Mouse (Mus musculus) neural tube, embryonic 11.5 days (tissue): Measurements from ENCODE around the gene Arfgap1. TPM values are rescaled to one million over a fixed set of nuclear protein-coding genes. Genes with fewer than 3 reads are reported as not detected.

ENCODE experiments used
- ATAC-seq: fragments of 200-750 bp; cut with Nextera tagmentation; 2 replicates; pipeline ENCODE4 v1.8.0; 2017; ENCODE audit warnings: moderate number of reproducible peaks, mild to moderate bottlenecking, moderate TSS enrichment, moderate library complexity; ENCODE audit not compliant: insufficient read depth, low FRiP score, low TSS enrichment
- DNase-seq: peaks from one replicate; pipeline ENCODE4 v3.0.0-alpha.2; 2015; ENCODE audit warnings: low spot score
- H3K27ac ChIP-seq: fragments of 300-500 bp; sonication (generic); 2 replicates; pipeline ENCODE4 v1.5.1; 2014; ENCODE audit warnings: low read depth, mild to moderate bottlenecking, low read length
- H3K27me3 ChIP-seq: fragments of 300-500 bp; sonication (generic); 2 replicates; pipeline ENCODE4 v1.6.1; 2014; ENCODE audit warnings: mild to moderate bottlenecking, low read length, mixed read lengths; ENCODE audit not compliant: control insufficient read depth, insufficient read depth
- H3K36me3 ChIP-seq: fragments of 300-500 bp; sonication (generic); 2 replicates; pipeline ENCODE4 v1.6.1; 2014; ENCODE audit warnings: mild to moderate bottlenecking, low read length, moderate library complexity, mixed read lengths; ENCODE audit not compliant: control insufficient read depth, insufficient read depth
- H3K4me1 ChIP-seq: fragments of 300-500 bp; sonication (generic); 2 replicates; pipeline ENCODE4 v1.6.1; 2014; ENCODE audit warnings: low read length, mixed read lengths; ENCODE audit not compliant: control insufficient read depth, insufficient read depth
- H3K4me2 ChIP-seq: fragments of 300-500 bp; sonication (generic); 2 replicates; pipeline ENCODE4 v1.6.1; 2014; ENCODE audit warnings: low read depth, mild to moderate bottlenecking, moderate library complexity
- H3K4me3 ChIP-seq: fragments of 300-500 bp; sonication (generic); 2 replicates; pipeline ENCODE4 v1.5.1; 2014; ENCODE audit warnings: low read depth, low read length
- H3K9ac ChIP-seq: fragments of 300-500 bp; sonication (generic); 2 replicates; pipeline ENCODE4 v1.6.1; 2014; ENCODE audit warnings: mild to moderate bottlenecking, low read length
- H3K9me3 ChIP-seq: fragments of 300-500 bp; sonication (generic); 2 replicates; pipeline ENCODE4 v1.6.1; 2016; ENCODE audit warnings: low read length; ENCODE audit not compliant: control insufficient read depth
- WGBS: fragments of 180-500 bp; shearing (Covaris S2); extraction: QIAGEN DNeasy Blood & Tissue Kit; methylation state at CpG from one replicate; pipeline ENCODE4 v1.1.7; 2014; 5-methylcytosine and 5-hydroxymethylcytosine counted together
- polyA plus RNA-seq: library from polyadenylated mRNA; unstranded; fragments of >200 nt; fragmentation: Nextera tagmentation; extraction: Ambion mirVana; gene quantifications from 2 replicates; pipeline ENCODE4 v1.2.1, GENCODE M21; 2014

The Arfgap1 gene
- polyA plus RNA-seq, 1 experiment from 2014 or later, result 61.4 TPM

DNA sequence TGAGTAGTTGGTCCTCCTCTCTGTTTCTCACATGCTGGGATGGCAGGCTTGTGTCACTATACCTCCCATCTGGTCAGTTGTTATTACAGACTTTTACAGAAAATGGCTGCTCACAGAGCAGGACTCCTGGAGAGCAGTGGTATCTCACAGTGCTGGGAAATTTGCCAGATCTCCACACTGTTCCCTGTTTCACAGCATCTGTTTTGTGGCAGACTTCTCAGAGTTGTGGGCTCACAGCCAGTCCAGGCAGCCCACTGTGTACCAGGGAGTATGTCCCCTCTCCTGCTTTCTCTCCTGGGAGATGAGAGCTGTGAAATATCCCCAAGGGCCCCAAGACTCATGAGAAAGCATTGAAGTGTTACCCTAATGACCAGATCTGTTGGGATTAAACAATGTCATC is 25.2 kb upstream of the Arfgap1 start:
- ATAC-seq (no peak), DNase-seq (no peak)
- H3K36me3 ChIP-seq, result no peaks in the 10 kb centered on the region; the same call in 1 of the 2 replicates
- no peak overlapping the region for H3K27ac ChIP-seq
- no peaks in the 10 kb centered on the region for H3K4me1 ChIP-seq
- H3K9me3 ChIP-seq, result no peaks in the 10 kb centered on the region
- H3K4me3 ChIP-seq, result no peak overlapping the region
- no peak overlapping the region for H3K4me2 ChIP-seq
- no peak overlapping the region for H3K9ac ChIP-seq
- no peaks in the 10 kb centered on the region for H3K27me3 ChIP-seq

DNA sequence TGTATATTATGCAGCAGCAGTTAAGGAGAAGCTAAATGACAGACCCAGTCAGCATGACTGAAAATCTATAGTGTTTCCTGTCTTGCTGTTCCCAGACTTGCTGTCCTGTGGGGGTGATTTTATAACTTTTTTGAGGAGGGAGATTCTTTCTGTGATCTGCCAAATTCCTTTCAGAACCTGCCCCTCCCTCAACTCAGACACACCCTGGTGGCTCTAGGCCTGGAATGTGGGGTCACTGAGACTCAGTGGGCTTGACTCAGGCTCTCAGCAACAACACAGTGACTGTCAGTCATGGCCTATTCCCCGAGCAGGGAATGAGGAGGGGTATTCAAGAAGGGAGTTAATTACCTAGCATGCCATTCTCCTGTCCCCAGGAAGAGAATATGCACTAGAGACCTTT is 17.1 kb upstream of the Arfgap1 start:
- no peak overlapping the region for H3K4me2 ChIP-seq
- ATAC-seq, result no peak
- no peaks in the 10 kb centered on the region for H3K9me3 ChIP-seq
- peaks cover 21% of the 10 kb centered on the region for H3K4me1 ChIP-seq
- H3K9ac ChIP-seq, result no peak overlapping the region
- no peak overlapping the region for H3K4me3 ChIP-seq
- WGBS, result 11% methylated on average over 1 of the region's 1 CpGs
- H3K27ac ChIP-seq, result no peak overlapping the region
- no peak for DNase-seq
- H3K27me3 ChIP-seq, result no peaks in the 10 kb centered on the region
- no peaks in the 10 kb centered on the region for H3K36me3 ChIP-seq

DNA sequence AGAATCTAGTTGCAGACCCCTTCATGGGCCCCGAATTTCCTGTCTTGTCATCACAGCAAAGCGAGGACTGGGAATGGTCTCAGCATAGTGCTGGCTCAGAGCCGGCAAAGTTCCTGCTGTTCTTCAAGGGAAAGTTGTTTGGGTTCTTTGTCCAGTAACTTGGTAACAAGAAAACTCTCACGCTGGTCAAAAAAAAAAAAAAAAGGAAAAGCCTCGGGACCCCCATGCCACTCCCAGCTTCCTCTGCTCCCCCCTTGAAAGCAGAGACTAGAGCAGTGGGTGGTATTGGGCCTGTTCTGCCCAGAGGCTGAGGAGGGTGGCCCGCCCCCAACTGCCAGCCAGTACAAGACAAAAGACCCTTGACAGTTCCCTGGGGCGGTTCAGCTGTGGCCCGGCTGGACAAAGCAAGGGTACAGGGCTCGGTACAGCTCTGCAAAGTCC is 14.3 kb upstream of the Arfgap1 start:
- Histone ChIP-seq H3K4me3 (peak overlapping the region; percentile 59), H3K4me2 (peak overlapping the region; percentile 87), H3K9me3 (no peaks in the 10 kb centered on the region), H3K27ac (peak overlapping the region; percentile 92), H3K36me3 (no peaks in the 10 kb centered on the region), H3K27me3 (no peaks in the 10 kb centered on the region), H3K9ac (peak overlapping the region; percentile 75), H3K4me1 (peaks cover 21% of the 10 kb centered on the region)
- 7% methylated on average over 9 of the region's 9 CpGs for WGBS
- DNase-seq (peak; percentile 70), ATAC-seq (peak; percentile 54; the same call in 1 of the 2 replicates)

DNA sequence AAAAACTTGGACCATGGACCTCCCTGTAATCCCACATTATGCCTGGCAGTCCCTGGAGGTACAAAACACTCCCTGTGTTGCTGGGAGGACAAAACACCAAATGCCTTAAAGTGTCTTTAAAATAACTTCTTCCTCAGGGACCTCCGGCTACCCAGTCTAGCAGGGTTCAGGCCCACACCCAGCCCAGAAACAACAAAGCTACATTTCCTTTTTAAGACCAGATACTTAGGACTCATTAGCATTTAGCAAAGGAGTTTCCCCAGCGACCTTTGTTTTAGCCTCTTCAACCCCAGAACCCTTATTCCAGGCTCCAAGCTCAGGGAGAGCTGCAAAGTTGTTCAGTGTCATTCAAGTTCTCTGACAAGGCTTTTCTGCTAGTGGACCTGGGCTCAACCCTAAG is 13.4 kb upstream of the Arfgap1 start:
- ATAC-seq, result no peak
- Histone ChIP-seq H3K36me3 (no peaks in the 10 kb centered on the region), H3K4me3 (peak overlapping the region; percentile 59), H3K4me2 (peak overlapping the region; percentile 87), H3K9ac (peak overlapping the region; percentile 75), H3K4me1 (peaks cover 21% of the 10 kb centered on the region), H3K27me3 (no peaks in the 10 kb centered on the region), H3K9me3 (no peaks in the 10 kb centered on the region), H3K27ac (peak overlapping the region; percentile 92)
- 19% methylated on average over 2 of the region's 2 CpGs for WGBS
- DNase-seq, result no peak

DNA sequence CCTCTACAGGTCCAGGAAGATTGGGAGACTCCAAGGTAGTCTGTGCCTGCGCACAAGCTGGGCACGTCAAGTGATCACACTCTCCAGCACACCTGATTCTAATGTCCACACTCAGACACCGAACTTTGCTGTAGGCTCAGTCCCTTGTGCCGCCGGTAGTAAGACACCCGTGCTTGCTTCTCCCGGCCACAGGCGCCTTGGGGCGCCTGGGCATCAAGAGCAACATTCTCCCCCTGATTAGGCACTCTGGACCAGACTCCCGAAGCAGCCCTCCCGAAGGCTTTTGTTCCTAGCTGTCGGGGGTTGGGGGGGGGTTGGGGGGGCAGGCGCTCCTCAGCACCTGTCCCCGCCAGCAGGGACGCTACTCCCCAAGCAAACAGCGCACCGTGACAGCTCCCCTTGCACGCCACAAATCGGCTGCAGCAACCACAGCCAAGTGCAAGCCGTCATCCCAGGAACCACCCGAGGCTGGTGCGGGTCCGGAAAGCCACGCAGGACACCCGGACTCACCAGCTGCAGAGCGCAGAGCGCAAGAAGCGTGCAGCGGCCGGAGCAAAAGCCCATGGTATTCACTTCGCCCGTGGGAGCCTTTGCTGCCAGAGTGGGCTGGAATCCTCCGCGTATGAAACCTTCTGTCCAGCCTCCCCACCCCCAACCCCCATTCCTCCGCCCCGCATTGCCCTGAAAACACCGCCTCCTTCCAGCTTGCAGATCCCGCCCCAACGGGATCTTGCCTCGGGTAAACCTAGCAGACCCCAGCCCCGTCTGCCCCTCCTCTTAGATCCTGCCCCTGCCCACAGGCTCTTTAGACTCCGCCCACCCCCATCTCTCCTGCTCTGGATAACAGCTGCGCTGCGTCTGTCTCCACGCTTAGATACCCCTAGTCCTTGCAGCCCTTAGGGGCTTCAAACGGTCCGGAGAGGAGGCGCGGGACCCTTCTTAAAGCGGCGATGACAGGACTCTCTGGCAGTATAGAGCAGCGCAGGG is 12.7 kb upstream of the Arfgap1 start, which contains the start of gene Nkain4:
Nkain4 (minus strand) TSS at position 639 of the 987 bp plus-strand sequence.
- Histone ChIP-seq H3K4me1 (peaks cover 21% of the 10 kb centered on the region), H3K4me2 (peak within 1 kb of the TSS; percentile 87), H3K27me3 (no peaks in the 10 kb centered on the region), H3K9me3 (no peaks in the 10 kb centered on the region), H3K27ac (peak within 1 kb of the TSS; percentile 92), H3K9ac (peak within 1 kb of the TSS; percentile 75), H3K36me3 (no peaks in the 10 kb centered on the region), H3K4me3 (peak within 1 kb of the TSS; percentile 59)
- DNase-seq (peak; percentile 90), ATAC-seq (peak; percentile 89)
- under 1% methylated on average over 52 of the region's 52 CpGs for WGBS

DNA sequence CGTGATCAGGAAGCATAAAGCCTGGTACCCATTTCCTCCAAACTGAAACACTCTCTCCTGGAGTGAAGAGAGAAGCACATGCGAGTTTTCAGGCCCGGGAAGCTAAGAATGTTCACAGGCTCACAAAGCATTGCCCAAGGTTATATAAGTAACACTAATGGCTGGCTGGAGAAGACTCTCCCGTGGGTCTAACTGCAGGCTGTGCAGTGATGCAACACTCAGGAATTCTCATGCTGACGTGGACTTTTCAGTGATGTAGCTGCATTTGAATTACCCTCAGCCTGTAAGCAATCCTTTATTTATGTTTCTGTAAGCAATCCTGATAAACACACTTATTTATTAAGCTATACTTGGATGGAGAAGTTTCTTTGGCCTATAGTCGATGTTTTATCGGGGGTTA is 7.4 kb upstream of the Arfgap1 start:
- DNase-seq, result no peak
- no peak overlapping the region for H3K27ac ChIP-seq
- WGBS, result 76% methylated on average over 7 of the region's 7 CpGs
- no peaks in the 10 kb centered on the region for H3K27me3 ChIP-seq
- no peak overlapping the region for H3K4me2 ChIP-seq
- no peaks in the 10 kb centered on the region for H3K36me3 ChIP-seq
- H3K4me3 ChIP-seq, result no peak overlapping the region
- H3K4me1 ChIP-seq, result no peaks in the 10 kb centered on the region; the same call in 1 of the 2 replicates
- H3K9me3 ChIP-seq, result no peaks in the 10 kb centered on the region
- no peak for ATAC-seq
- H3K9ac ChIP-seq, result no peak overlapping the region

DNA sequence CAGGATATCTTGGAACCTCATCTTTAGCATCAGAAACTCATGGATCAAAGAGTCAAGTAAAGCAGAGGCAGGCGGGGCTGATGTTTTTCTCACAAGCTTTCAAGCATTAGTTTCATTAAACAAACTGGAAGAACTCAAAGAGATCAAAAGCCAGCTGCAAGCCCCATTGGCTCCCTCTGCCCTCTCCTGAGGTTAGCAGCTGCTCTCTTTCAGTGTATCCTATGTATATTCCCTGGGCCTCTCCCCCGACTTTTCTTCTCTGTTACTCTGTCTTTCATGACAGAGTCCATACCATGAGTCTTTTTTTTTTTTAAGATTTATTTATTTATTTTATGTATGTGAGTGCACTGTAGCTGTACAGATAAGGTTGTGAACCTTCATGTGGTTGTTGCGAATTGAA is 6.8 kb upstream of the Arfgap1 start:
- H3K9ac ChIP-seq, result no peak overlapping the region
- H3K4me1 ChIP-seq, result no peaks in the 10 kb centered on the region
- H3K4me2 ChIP-seq, result no peak overlapping the region
- H3K9me3 ChIP-seq, result no peaks in the 10 kb centered on the region
- no peak overlapping the region for H3K27ac ChIP-seq
- no peak overlapping the region for H3K4me3 ChIP-seq
- ATAC-seq (no peak), DNase-seq (no peak)
- WGBS, result 71% methylated on average over 3 of the region's 3 CpGs
- H3K27me3 ChIP-seq, result no peaks in the 10 kb centered on the region
- no peaks in the 10 kb centered on the region for H3K36me3 ChIP-seq

DNA sequence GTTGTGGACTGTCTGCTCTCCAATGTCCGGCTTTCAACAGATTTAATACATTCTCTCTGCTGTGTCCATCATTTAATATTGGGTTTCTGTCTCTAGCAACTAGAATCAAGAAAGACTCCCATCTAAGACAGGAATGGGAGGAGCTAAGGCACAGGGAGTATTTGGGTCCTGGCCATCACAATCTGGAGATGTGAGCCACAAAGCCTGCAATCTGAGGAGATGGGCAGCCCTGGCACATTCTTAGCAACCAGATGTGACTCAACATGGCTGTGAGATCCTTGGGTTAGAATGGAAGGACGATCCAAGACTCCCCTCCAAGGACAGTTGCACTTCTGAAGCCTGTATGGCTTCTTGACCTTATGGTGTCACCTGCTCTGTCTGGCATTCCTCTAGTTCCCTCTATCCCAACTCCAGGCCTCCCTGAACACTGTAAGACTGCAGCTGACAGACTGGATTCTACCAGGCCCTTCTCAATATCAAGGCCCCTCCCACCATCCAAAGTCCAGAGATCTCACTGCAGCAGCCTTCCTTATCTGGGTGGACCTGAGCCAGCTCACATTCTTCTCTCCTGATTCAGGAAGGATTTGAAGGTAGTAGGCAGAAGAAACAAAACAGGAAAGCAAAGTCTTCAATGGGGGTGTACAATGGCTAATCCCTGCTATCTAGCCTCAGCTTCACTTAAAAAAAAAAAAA is 4.3 kb upstream of the Arfgap1 start:
- H3K9ac ChIP-seq, result no peak overlapping the region
- H3K27ac ChIP-seq, result no peak overlapping the region
- no peaks in the 10 kb centered on the region for H3K27me3 ChIP-seq
- ATAC-seq (no peak), DNase-seq (no peak)
- 69% methylated on average over 2 of the region's 2 CpGs for WGBS
- H3K4me2 ChIP-seq, result no peak overlapping the region
- no peaks in the 10 kb centered on the region for H3K36me3 ChIP-seq
- H3K4me3 ChIP-seq, result no peak overlapping the region
- no peaks in the 10 kb centered on the region for H3K9me3 ChIP-seq
- peaks cover 6% of the 10 kb centered on the region for H3K4me1 ChIP-seq
